ENCODE assay signal across 8 mouse cellular contexts in genomic region chr6:28479865-28480751, GRCm38 (mm10). TPM values are rescaled to one million over a fixed set of nuclear protein-coding genes. Genes with fewer than 3 reads are reported as not detected.
DNase-seq lines count a peak whose midpoint lies in the region; ATAC-seq lines count a peak whose summit lies in the region.

No protein-coding gene starts in this region.

- no peaks in the 10 kb centered on the region for H3K27me3 ChIP-seq in heart, embryonic 14.5 days (ENCODE audit: control insufficient read depth, insufficient read depth, low read length)
- no peaks in the 10 kb centered on the region for H3K27me3 ChIP-seq in liver, embryonic 13.5 days
- H3K27me3 ChIP-seq in stomach, embryonic 16.5 days (ENCODE audit: control insufficient read depth, insufficient read depth, low read length): no peaks in the 10 kb centered on the region

- peak overlapping the region; percentile 91 for H3K9ac ChIP-seq in heart, embryonic 14.5 days (ENCODE audit: low read length)
- H3K9ac ChIP-seq in liver, embryonic 13.5 days: peak overlapping the region; percentile 84
- H3K9ac ChIP-seq in stomach, embryonic 16.5 days (ENCODE audit: low read length): peak overlapping the region; percentile 85

- H3K4me1 ChIP-seq in heart, embryonic 14.5 days (ENCODE audit: control insufficient read depth in 2 of 2, insufficient read depth in 2 of 2, low read length in 2 of 2): peaks cover 12 to 45% of the 10 kb centered on the region in 2 experiments
- H3K4me1 ChIP-seq in liver, embryonic 13.5 days (replicated peaks): peaks cover 64% of the 10 kb centered on the region
- peaks cover 33% of the 10 kb centered on the region for H3K4me1 ChIP-seq in stomach, embryonic 16.5 days (ENCODE audit: control insufficient read depth, insufficient read depth, low read length)

- H3K27ac ChIP-seq in heart, embryonic 14.5 days (replicated peaks in 1 of 2; ENCODE audit: control insufficient read depth in 1 of 2, insufficient read depth in 1 of 2, low read depth in 2 of 2, low read length in 2 of 2): peak overlapping the region; percentile 58 to 95
- peak overlapping the region; percentile 83 for H3K27ac ChIP-seq in liver, embryonic 13.5 days
- peak overlapping the region; percentile 85 for H3K27ac ChIP-seq in stomach, embryonic 16.5 days (ENCODE audit: low read length)

- peak overlapping the region; percentile 92 for H3K4me2 ChIP-seq in heart, embryonic 14.5 days (ENCODE audit: low read length)
- peak overlapping the region; percentile 88 for H3K4me2 ChIP-seq in liver, embryonic 13.5 days
- H3K4me2 ChIP-seq in stomach, embryonic 16.5 days (ENCODE audit: low read depth, low read length): peak overlapping the region; percentile 71

- H3K36me3 ChIP-seq in heart, embryonic 14.5 days (ENCODE audit: control insufficient read depth, insufficient read depth, low read length): peaks cover 9% of the 10 kb centered on the region; the same call in 1 of the 2 replicates
- peaks cover 16% of the 10 kb centered on the region for H3K36me3 ChIP-seq in liver, embryonic 13.5 days
- no peaks in the 10 kb centered on the region for H3K36me3 ChIP-seq in stomach, embryonic 16.5 days (ENCODE audit: control insufficient read depth, insufficient read depth, low read length)

- WGBS in heart, embryonic 14.5 days: under 1% methylated on average over 68 of the region's 68 CpGs
- WGBS in liver, embryonic 13.5 days (ENCODE audit: insufficient replicate concordance): under 1% methylated on average over 68 of the region's 68 CpGs
- WGBS in stomach, embryonic 16.5 days: under 1% methylated on average over 68 of the region's 68 CpGs

- peak overlapping the region; percentile 77 to 95 for H3K4me3 ChIP-seq in heart, embryonic 14.5 days (ENCODE audit: control insufficient read depth in 1 of 2, insufficient read depth in 1 of 2, low read depth in 1 of 2, low read length in 2 of 2)
- peak overlapping the region; percentile 83 for H3K4me3 ChIP-seq in liver, embryonic 13.5 days (replicated peaks)
- peak overlapping the region; percentile 81 for H3K4me3 ChIP-seq in stomach, embryonic 16.5 days (replicated peaks; ENCODE audit: low read length)

- no peaks in the 10 kb centered on the region for H3K9me3 ChIP-seq in heart, embryonic 14.5 days (ENCODE audit: control insufficient read depth, low read length)
- H3K9me3 ChIP-seq in liver, embryonic 13.5 days (replicated peaks): no peaks in the 10 kb centered on the region
- no peaks in the 10 kb centered on the region for H3K9me3 ChIP-seq in stomach, embryonic 16.5 days (replicated peaks; ENCODE audit: control insufficient read depth, low read length)

- peak; percentile 95 for ATAC-seq in CD4-positive, CD25-positive, alpha-beta regulatory T cell, adult 4 months
- peak; percentile 99 for ATAC-seq in heart, embryonic 14.5 days (ENCODE audit: insufficient number of reproducible peaks, insufficient read depth, low FRiP score, low read depth)
- ATAC-seq in liver, embryonic 13.5 days (ENCODE audit: low read depth): peak; percentile 98
- ATAC-seq in stomach, embryonic 16.5 days (ENCODE audit: insufficient read depth, low FRiP score): peak; percentile 99

- peak; percentile 99 for DNase-seq in c-Kit-negative CD71-positive TER-119-positive erythroid progenitor cells, embryonic 14.5 days (ENCODE audit: low read depth, low spot score)
- peak; percentile 99 for DNase-seq in fibroblast of lung, adult 2 months (ENCODE audit: low read depth)
- DNase-seq in kidney, postnatal 14 days: peak; percentile 99
- peak; percentile 98 for DNase-seq in liver, embryonic 13.5 days
- DNase-seq in neural tube, embryonic 10.5 days (ENCODE audit: extremely low spot score, low spot score): peak; percentile 93

RNA-seq across cellular contexts. Expression of gene Snd1, which starts 5.2 kb away (rescaled TPM):
- polyA plus RNA-seq in CD4-positive, CD25-positive, alpha-beta regulatory T cell, adult 4 months (2017; shearing (Covaris generic)): 10 to 100 TPM; 46.2 to 67.2 TPM
- 80.0 and 80.2 TPM in 2 replicates for polyA plus RNA-seq in heart, embryonic 14.5 days (2014; fragmentation: Nextera tagmentation; extraction: Ambion mirVana)
- 55.2 and 63.2 TPM in 2 replicates for polyA plus RNA-seq in liver, embryonic 13.5 days (2015; fragmentation: Nextera tagmentation; extraction: Ambion mirVana)
- 136 and 148 TPM in 2 replicates for polyA plus RNA-seq in stomach, embryonic 16.5 days (2015; fragmentation: Nextera tagmentation; extraction: Ambion mirVana)

RNA-seq across cellular contexts. Expression of gene Pax4, which starts 31.0 kb away (rescaled TPM):
- polyA plus RNA-seq in CD4-positive, CD25-positive, alpha-beta regulatory T cell, adult 4 months (2017; shearing (Covaris generic)): not detected
- polyA plus RNA-seq in heart, embryonic 14.5 days (2014; fragmentation: Nextera tagmentation; extraction: Ambion mirVana): not detected in 2 replicates
- not detected in 2 replicates for polyA plus RNA-seq in liver, embryonic 13.5 days (2015; fragmentation: Nextera tagmentation; extraction: Ambion mirVana)
- polyA plus RNA-seq in stomach, embryonic 16.5 days (2015; fragmentation: Nextera tagmentation; extraction: Ambion mirVana): 1.1 and 1.2 TPM in 2 replicates

RNA-seq across cellular contexts. Expression of gene Gcc1, which starts 51.9 kb away (rescaled TPM):
- polyA plus RNA-seq in CD4-positive, CD25-positive, alpha-beta regulatory T cell, adult 4 months (2017; shearing (Covaris generic)): 10 to 100 TPM in 1 of 2 experiments, 1 to 10 TPM in 1; 7.9 to 15.8 TPM
- polyA plus RNA-seq in heart, embryonic 14.5 days (2014; fragmentation: Nextera tagmentation; extraction: Ambion mirVana): 4.6 and 4.9 TPM in 2 replicates
- 3.7 and 4.4 TPM in 2 replicates for polyA plus RNA-seq in liver, embryonic 13.5 days (2015; fragmentation: Nextera tagmentation; extraction: Ambion mirVana)
- 10.0 and 13.5 TPM in 2 replicates for polyA plus RNA-seq in stomach, embryonic 16.5 days (2015; fragmentation: Nextera tagmentation; extraction: Ambion mirVana)

RNA-seq across cellular contexts. Expression of gene Fscn3, which starts 52.5 kb away (rescaled TPM):
- not detected for polyA plus RNA-seq in CD4-positive, CD25-positive, alpha-beta regulatory T cell, adult 4 months (2017; shearing (Covaris generic))
- polyA plus RNA-seq in heart, embryonic 14.5 days (2014; fragmentation: Nextera tagmentation; extraction: Ambion mirVana): not detected in 2 replicates
- polyA plus RNA-seq in liver, embryonic 13.5 days (2015; fragmentation: Nextera tagmentation; extraction: Ambion mirVana): 0.44 and 1.2 TPM in 2 replicates
- polyA plus RNA-seq in stomach, embryonic 16.5 days (2015; fragmentation: Nextera tagmentation; extraction: Ambion mirVana): 0.13 TPM in 1 of 2 replicates, not detected in the other

RNA-seq across cellular contexts. Expression of gene Arf5, which starts 56.7 kb away (rescaled TPM):
- 10 to 100 TPM; 27.3 to 43.4 TPM for polyA plus RNA-seq in CD4-positive, CD25-positive, alpha-beta regulatory T cell, adult 4 months (2017; shearing (Covaris generic))
- polyA plus RNA-seq in heart, embryonic 14.5 days (2014; fragmentation: Nextera tagmentation; extraction: Ambion mirVana): 239 and 250 TPM in 2 replicates
- 388 and 403 TPM in 2 replicates for polyA plus RNA-seq in liver, embryonic 13.5 days (2015; fragmentation: Nextera tagmentation; extraction: Ambion mirVana)
- 279 and 286 TPM in 2 replicates for polyA plus RNA-seq in stomach, embryonic 16.5 days (2015; fragmentation: Nextera tagmentation; extraction: Ambion mirVana)

Comparison
In these comparisons a context has a peak if more than half of its experiments do, and no peak if none do; other contexts are left out.
1. Peak in every context shown above with its lines: DNase-seq, ATAC-seq, H3K4me3 ChIP-seq and H3K27ac ChIP-seq.